Mouse (Mus musculus) hindbrain, embryonic 16.5 days (tissue): ENCODE measurements around the gene Gapdhs. TPM values are rescaled to one million over a fixed set of nuclear protein-coding genes. Genes with fewer than 3 reads are reported as not detected.
A peak's percentile ranks its signal among the peaks of the same experiment; 100 is the strongest.

ENCODE experiments used
- ATAC-seq: fragments of 200-750 bp; cut with Nextera tagmentation; 2 replicates; pipeline ENCODE4 v1.8.0; 2017; ENCODE audit warnings: moderate TSS enrichment, moderate library complexity
- H3K27ac ChIP-seq: fragments of 300-500 bp; sonication (generic); 2 replicates; pipeline ENCODE4 v1.5.1; 2014; ENCODE audit warnings: low read depth, mild to moderate bottlenecking, control low read depth, low read length, moderate library complexity
- H3K27me3 ChIP-seq: fragments of 300-500 bp; sonication (generic); replicated peaks from 2 replicates; pipeline ENCODE4 v1.6.1; 2014; ENCODE audit warnings: low read length; ENCODE audit not compliant: control insufficient read depth, insufficient read depth
- H3K36me3 ChIP-seq: fragments of 300-500 bp; sonication (generic); 2 replicates; pipeline ENCODE4 v1.6.1; 2014; ENCODE audit warnings: mild to moderate bottlenecking, low read length, moderate library complexity, mixed read lengths; ENCODE audit not compliant: control insufficient read depth, insufficient read depth
- H3K4me1 ChIP-seq: fragments of 300-500 bp; sonication (generic); 2 replicates; pipeline ENCODE4 v1.6.1; 2014; ENCODE audit warnings: low read depth, low read length; ENCODE audit not compliant: control insufficient read depth, insufficient read depth
- H3K4me2 ChIP-seq: fragments of 300-500 bp; sonication (generic); 2 replicates; pipeline ENCODE4 v1.6.1; 2014; ENCODE audit warnings: mild to moderate bottlenecking, low read length, control low read depth, moderate library complexity
- H3K4me3 ChIP-seq: fragments of 300-500 bp; sonication (generic); 2 replicates; pipeline ENCODE4 v1.5.1; 2014; ENCODE audit warnings: mild to moderate bottlenecking, low read length, control low read depth, moderate library complexity
- H3K9ac ChIP-seq: fragments of 300-500 bp; sonication (generic); 2 replicates; pipeline ENCODE4 v1.6.1; 2014; ENCODE audit warnings: low read depth, mild to moderate bottlenecking, control low read depth, low read length, moderate library complexity
- H3K9me3 ChIP-seq: fragments of 300-500 bp; sonication (generic); 2 replicates; pipeline ENCODE4 v1.6.1; 2014; ENCODE audit warnings: mild to moderate bottlenecking, low read length, moderate library complexity; ENCODE audit not compliant: control insufficient read depth
- WGBS: fragments of 180-500 bp; shearing (Covaris S2); extraction: QIAGEN DNeasy Blood & Tissue Kit; methylation state at CpG from one replicate; pipeline ENCODE4 v1.1.7; 2014; 5-methylcytosine and 5-hydroxymethylcytosine counted together
- polyA plus RNA-seq: library from polyadenylated mRNA; unstranded; fragments of >200 nt; fragmentation: Nextera tagmentation; extraction: Ambion mirVana; gene quantifications from 2 replicates; pipeline ENCODE4 v1.2.1, GENCODE M21; 2015

Gene Gapdhs
- polyA plus RNA-seq, 1 experiment from 2014 or later, result 1.1 TPM

GRCm38 (mm10) chr7:30728739-30729395, 14.6 kb downstream of the Gapdhs start:
- ATAC-seq, result peak; percentile 61
- 8% methylated on average over 26 of the region's 26 CpGs for WGBS
- H3K9ac ChIP-seq, result peak overlapping the region; percentile 97

DNA sequence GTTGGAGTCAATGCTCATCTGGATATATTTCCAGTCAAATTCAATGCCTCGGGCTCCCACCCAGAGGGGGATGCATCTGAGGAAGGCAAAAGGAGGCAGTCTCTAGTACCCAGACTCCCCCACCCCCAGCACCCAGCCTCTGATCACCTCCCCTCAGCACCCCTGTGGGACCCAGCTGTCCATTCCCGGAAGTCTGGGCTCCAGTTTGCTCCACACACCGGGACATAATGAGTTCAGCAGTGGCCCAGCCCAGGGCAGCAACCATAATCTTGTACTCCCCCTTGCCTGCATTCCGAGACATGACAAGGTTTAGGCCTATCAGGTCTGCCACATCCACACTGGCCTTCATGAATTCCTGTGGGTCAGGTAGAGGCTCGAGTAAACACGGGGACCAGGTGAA, 15.3 kb downstream of the Gapdhs start:
- peak overlapping the region; percentile 97 for H3K9ac ChIP-seq
- no peak for ATAC-seq
- no peaks in the 10 kb centered on the region for H3K27me3 ChIP-seq
- 88% methylated on average over 6 of the region's 6 CpGs for WGBS
- no peak overlapping the region for H3K27ac ChIP-seq
- peaks cover 19% of the 10 kb centered on the region for H3K36me3 ChIP-seq
- H3K4me1 ChIP-seq, result peaks cover 22% of the 10 kb centered on the region
- no peaks in the 10 kb centered on the region for H3K9me3 ChIP-seq
- H3K4me3 ChIP-seq, result peak overlapping the region; percentile 89; the same call in 1 of the 2 replicates
- H3K4me2 ChIP-seq, result peak overlapping the region; percentile 88

More at GRCm38 (mm10) chr7:30728739-30729395, 14.6 kb downstream of the Gapdhs start:
- Histone ChIP-seq H3K4me2 (peak overlapping the region; percentile 88), H3K4me3 (peak overlapping the region; percentile 89), H3K4me1 (peaks cover 22% of the 10 kb centered on the region), H3K27me3 (no peaks in the 10 kb centered on the region), H3K9me3 (no peaks in the 10 kb centered on the region), H3K36me3 (peaks cover 22% of the 10 kb centered on the region), H3K27ac (peak overlapping the region; percentile 89)

- Histone ChIP-seq H3K27me3 (no peaks in the 10 kb centered on the region), H3K9me3 (no peaks in the 10 kb centered on the region), H3K27ac (no peak overlapping the region), H3K9ac (no peak overlapping the region), H3K4me3 (no peak overlapping the region), H3K4me1 (peaks cover 4% of the 10 kb centered on the region), H3K36me3 (peaks cover 11% of the 10 kb centered on the region), H3K4me2 (no peak overlapping the region)
- 77% methylated on average over 6 of the region's 6 CpGs for WGBS
- no peak for ATAC-seq
These were observed 20.1 kb downstream of the Gapdhs start for GRCm38 (mm10) chr7:30723274-30723953.

DNA sequence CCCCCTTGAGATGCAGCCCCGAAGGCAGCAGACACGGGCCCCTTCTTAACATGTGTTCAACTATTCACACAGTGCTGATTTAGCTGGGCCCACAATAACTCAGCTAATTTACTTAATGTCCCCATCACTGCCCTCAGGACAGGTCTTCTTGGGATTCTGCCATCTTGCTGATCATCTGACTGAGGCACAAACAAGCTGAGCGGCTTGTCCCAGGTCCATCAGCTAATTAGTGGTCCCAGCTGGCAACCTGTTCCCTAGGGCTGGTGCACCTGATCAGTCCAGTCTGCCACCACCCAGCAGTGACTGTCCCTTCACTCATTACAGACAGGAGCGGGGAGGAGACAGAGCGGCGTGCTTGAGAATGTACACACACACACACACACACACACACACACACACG, 22.2 kb downstream of the Gapdhs start:
- H3K36me3 ChIP-seq, result no peaks in the 10 kb centered on the region
- no peaks in the 10 kb centered on the region for H3K9me3 ChIP-seq
- 53% methylated on average over 7 of the region's 7 CpGs for WGBS
- no peak overlapping the region for H3K4me2 ChIP-seq
- H3K27ac ChIP-seq, result no peak overlapping the region
- no peak overlapping the region for H3K4me3 ChIP-seq
- ATAC-seq, result no peak
- peaks cover 10% of the 10 kb centered on the region for H3K4me1 ChIP-seq
- H3K9ac ChIP-seq, result no peak overlapping the region
- peaks cover 9% of the 10 kb centered on the region for H3K27me3 ChIP-seq

DNA sequence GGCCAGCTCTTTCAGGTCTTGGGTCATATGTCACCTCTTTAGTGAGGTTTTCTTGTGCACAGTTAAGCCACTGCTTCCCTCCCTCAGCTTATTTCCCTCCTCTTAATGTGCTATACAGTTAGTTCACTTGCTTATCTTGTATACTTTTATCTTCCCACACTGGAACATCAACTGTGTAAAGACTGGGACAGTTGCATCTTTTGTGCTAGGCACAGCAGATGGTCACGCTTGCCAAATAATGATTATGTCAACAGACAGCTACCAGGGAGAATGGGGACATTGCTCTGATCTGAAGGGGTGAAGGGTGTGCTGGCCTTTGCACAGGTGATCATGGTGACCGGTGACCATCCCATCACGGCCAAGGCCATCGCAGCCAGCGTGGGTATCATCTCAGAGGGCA, 23.8 kb downstream of the Gapdhs start:
- Histone ChIP-seq H3K4me3 (no peak overlapping the region), H3K36me3 (no peaks in the 10 kb centered on the region), H3K9ac (no peak overlapping the region), H3K9me3 (no peaks in the 10 kb centered on the region), H3K4me2 (no peak overlapping the region), H3K27ac (no peak overlapping the region), H3K4me1 (peaks cover 10% of the 10 kb centered on the region), H3K27me3 (peaks cover 20% of the 10 kb centered on the region)
- no peak for ATAC-seq
- 91% methylated on average over 5 of the region's 5 CpGs for WGBS

- H3K4me1 ChIP-seq, result peaks cover 10% of the 10 kb centered on the region
These were observed 25.8 kb downstream of the Gapdhs start for GRCm38 (mm10) chr7:30717716-30718046.

GRCm38 (mm10) chr7:30717006-30717715, 26.3 kb downstream of the Gapdhs start:
- H3K4me3 ChIP-seq, result peak overlapping the region; percentile 46
- no peak overlapping the region for H3K27ac ChIP-seq
- H3K36me3 ChIP-seq, result no peaks in the 10 kb centered on the region
- WGBS, result 4% methylated on average over 43 of the region's 43 CpGs
- peaks cover 10% of the 10 kb centered on the region for H3K4me1 ChIP-seq
- ATAC-seq, result peak; percentile 97
- peak overlapping the region; percentile 65 for H3K9ac ChIP-seq
- no peaks in the 10 kb centered on the region for H3K9me3 ChIP-seq
- H3K27me3 ChIP-seq, result peaks cover 20% of the 10 kb centered on the region
- H3K4me2 ChIP-seq, result peak overlapping the region; percentile 81

More at GRCm38 (mm10) chr7:30717716-30718046, 25.8 kb downstream of the Gapdhs start:
- H3K27ac ChIP-seq, result no peak overlapping the region
- H3K27me3 ChIP-seq, result peaks cover 20% of the 10 kb centered on the region
- no peaks in the 10 kb centered on the region for H3K36me3 ChIP-seq
- no peak for ATAC-seq
- H3K9ac ChIP-seq, result peak overlapping the region; percentile 65
- peak overlapping the region; percentile 81 for H3K4me2 ChIP-seq
- H3K9me3 ChIP-seq, result no peaks in the 10 kb centered on the region
- H3K4me3 ChIP-seq, result peak overlapping the region; percentile 46
- WGBS, result 8% methylated on average over 14 of the region's 14 CpGs

DNA sequence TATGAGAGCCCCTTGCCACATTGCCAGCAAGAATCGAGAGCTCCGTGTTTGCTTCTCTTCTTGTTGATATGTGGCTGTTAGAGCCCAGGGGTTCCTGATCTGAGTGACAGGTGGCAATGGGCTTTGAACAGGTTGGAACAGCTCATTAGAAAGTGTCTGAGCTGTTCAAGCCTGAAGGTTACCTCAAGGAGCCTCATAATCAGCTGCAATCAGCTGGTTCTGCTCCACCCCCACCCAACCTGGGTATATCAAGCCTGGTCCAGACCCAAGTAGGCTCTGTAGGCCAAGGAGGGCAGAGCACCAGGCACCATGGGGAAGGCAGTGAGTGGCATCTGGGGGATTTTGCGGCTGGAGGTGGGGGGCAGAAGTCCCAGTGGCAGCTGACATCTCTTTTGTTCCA, 31.5 kb downstream of the Gapdhs start, which contains the start of gene Atp4a:
Atp4a (plus strand) TSS at position 268 of the 400 bp plus-strand sequence.
- Histone ChIP-seq H3K27me3 (peaks cover 16% of the 10 kb centered on the region), H3K4me2 (no peak within 1 kb of the TSS), H3K27ac (no peak within 1 kb of the TSS), H3K9ac (no peak within 1 kb of the TSS), H3K9me3 (no peaks in the 10 kb centered on the region), H3K4me1 (peaks cover 1% of the 10 kb centered on the region; the same call in 1 of the 2 replicates), H3K4me3 (no peak within 1 kb of the TSS), H3K36me3 (no peaks in the 10 kb centered on the region)
- 88% methylated on average over 3 of the region's 3 CpGs for WGBS
- no peak for ATAC-seq

- no peak for ATAC-seq
These were observed 36.0 kb downstream of the Gapdhs start for GRCm38 (mm10) chr7:30707441-30707840.

More at GRCm38 (mm10) chr7:30707441-30707840, 36.0 kb downstream of the Gapdhs start:
- no peak overlapping the region for H3K9ac ChIP-seq
- H3K4me1 ChIP-seq, result no peaks in the 10 kb centered on the region
- 94% methylated on average over 1 of the region's 1 CpGs for WGBS
- no peak overlapping the region for H3K4me2 ChIP-seq
- no peaks in the 10 kb centered on the region for H3K36me3 ChIP-seq
- H3K27me3 ChIP-seq, result no peaks in the 10 kb centered on the region
- H3K4me3 ChIP-seq, result no peak overlapping the region
- no peaks in the 10 kb centered on the region for H3K9me3 ChIP-seq
- no peak overlapping the region for H3K27ac ChIP-seq
